Mouse (Mus musculus) lung, postnatal 0 days (tissue): ENCODE data around the gene Casp2. TPM values are rescaled to one million over a fixed set of nuclear protein-coding genes. Genes with fewer than 3 reads are reported as not detected.

Experiments used
- ATAC-seq: fragments of 200-750 bp; cut with Nextera tagmentation; 2 replicates; pipeline ENCODE4 v1.8.0; 2017; ENCODE audit warnings: moderate library complexity
- DNase-seq: peaks from one replicate; pipeline ENCODE4 v3.0.0-alpha.2; 2016; ENCODE audit warnings: low spot score
- H3K27ac ChIP-seq: fragments of 300-500 bp; sonication (generic); 2 replicates; pipeline ENCODE4 v1.5.1; 2014; ENCODE audit warnings: antibody characterized with exemption, mild to moderate bottlenecking, low read length, mixed read lengths
- H3K27me3 ChIP-seq: fragments of 300-500 bp; sonication (generic); replicated peaks from 2 replicates; pipeline ENCODE4 v1.6.1; 2014; ENCODE audit warnings: low read length, mixed read lengths; ENCODE audit not compliant: insufficient read depth
- H3K36me3 ChIP-seq: fragments of 300-500 bp; sonication (generic); 2 replicates; pipeline ENCODE4 v1.6.1; 2014; ENCODE audit warnings: low read length, mixed read lengths; ENCODE audit not compliant: insufficient read depth
- H3K4me1 ChIP-seq: fragments of 300-500 bp; sonication (generic); 2 replicates; pipeline ENCODE4 v1.6.1; 2014; ENCODE audit warnings: antibody characterized with exemption, low read depth, low read length, mixed read lengths; ENCODE audit not compliant: insufficient read depth
- H3K4me2 ChIP-seq: fragments of 300-500 bp; sonication (generic); replicated peaks from 2 replicates; pipeline ENCODE4 v1.6.1; 2014; ENCODE audit warnings: low read depth, mild to moderate bottlenecking, low read length, moderate library complexity, mixed read lengths
- H3K4me3 ChIP-seq: fragments of 300-500 bp; sonication (generic); 2 replicates; pipeline ENCODE4 v1.5.1; 2014; ENCODE audit warnings: low read depth, low read length
- H3K9ac ChIP-seq: fragments of 300-500 bp; sonication (generic); replicated peaks from 2 replicates; pipeline ENCODE4 v1.6.1; 2014; ENCODE audit warnings: low read depth, mild to moderate bottlenecking
- H3K9me3 ChIP-seq: fragments of 300-500 bp; sonication (generic); 2 replicates; pipeline ENCODE4 v1.6.1; 2016; ENCODE audit warnings: low read length, mixed read lengths
- CTCF ChIP-seq: IDR thresholded peaks from 2 replicates; pipeline ENCODE4 v1.5.1; 2016; ENCODE audit warnings: antibody characterized with exemption, mild to moderate bottlenecking
- EP300 ChIP-seq: IDR thresholded peaks from 2 replicates; pipeline ENCODE4 v1.6.1; 2016; ENCODE audit warnings: antibody characterized with exemption, mild to moderate bottlenecking, control low read depth
- WGBS: fragments of 180-500 bp; shearing (Covaris S2); extraction: QIAGEN DNeasy Blood & Tissue Kit; methylation state at CpG from one replicate; pipeline ENCODE4 v1.1.7; 2014; 5-methylcytosine and 5-hydroxymethylcytosine counted together
- polyA plus RNA-seq: library from polyadenylated mRNA; unstranded; fragments of >200 nt; fragmentation: Nextera tagmentation; extraction: Ambion mirVana; gene quantifications from 2 replicates; pipeline ENCODE4 v1.2.1, GENCODE M21; 2015

The Casp2 gene
- polyA plus RNA-seq, 1 experiment from 2014 or later: 29.0 TPM

- no peak for DNase-seq
- no peak overlapping the region for H3K9ac ChIP-seq
These were observed 59.3 kb downstream of the Casp2 start for GRCm38 (mm10) chr6:42324067-42324481.

GRCm38 (mm10) chr6:42324482-42325267 lies 59.9 kb downstream of the Casp2 start, which contains the start of gene Fam131b:
Gene Fam131b (minus strand): TSS chr6:42324643.
- H3K9ac ChIP-seq: no peak within 1 kb of the TSS
- H3K27me3 ChIP-seq: peaks cover 17% of the 10 kb centered on the region; the same call in 1 of the 2 replicates
- no peak within 1 kb of the TSS for H3K27ac ChIP-seq
- TF ChIP-seq EP300 (no peak), CTCF (no peak)
- ATAC-seq: peak; percentile 47
- DNase-seq: no peak
- peak within 1 kb of the TSS; percentile 51 for H3K4me3 ChIP-seq
- H3K4me1 ChIP-seq: peaks cover 6% of the 10 kb centered on the region; the same call in 1 of the 2 replicates
- H3K36me3 ChIP-seq: no peaks in the 10 kb centered on the region
- WGBS: under 1% methylated on average over 21 of the region's 68 CpGs
- no peaks in the 10 kb centered on the region for H3K9me3 ChIP-seq
- peak within 1 kb of the TSS; percentile 89 for H3K4me2 ChIP-seq

More at GRCm38 (mm10) chr6:42324067-42324481, 59.3 kb downstream of the Casp2 start:
- no peaks in the 10 kb centered on the region for H3K9me3 ChIP-seq
- ATAC-seq: peak; percentile 25
- peak overlapping the region; percentile 89 for H3K4me2 ChIP-seq
- WGBS: under 1% methylated on average over 9 of the region's 32 CpGs
- H3K36me3 ChIP-seq: no peaks in the 10 kb centered on the region
- no peak overlapping the region for H3K27ac ChIP-seq
- peaks cover 17% of the 10 kb centered on the region; the same call in 1 of the 2 replicates for H3K27me3 ChIP-seq
- H3K4me3 ChIP-seq: peak overlapping the region; percentile 51
- TF ChIP-seq CTCF: no peak
- TF ChIP-seq EP300: no peak
- peaks cover 6% of the 10 kb centered on the region; the same call in 1 of the 2 replicates for H3K4me1 ChIP-seq

- H3K27ac ChIP-seq: no peak overlapping the region
- ATAC-seq (peak; percentile 27; the same call in 1 of the 2 replicates), DNase-seq (peak; percentile 76)
- H3K4me2 ChIP-seq: peak overlapping the region; percentile 89
- H3K9me3 ChIP-seq: no peaks in the 10 kb centered on the region
- H3K27me3 ChIP-seq: peaks cover 17% of the 10 kb centered on the region; the same call in 1 of the 2 replicates
- TF ChIP-seq EP300 (no peak), CTCF (peak; percentile 85)
- H3K4me1 ChIP-seq: peaks cover 6% of the 10 kb centered on the region; the same call in 1 of the 2 replicates
- peak overlapping the region; percentile 51 for H3K4me3 ChIP-seq
- no peaks in the 10 kb centered on the region for H3K36me3 ChIP-seq
- H3K9ac ChIP-seq: no peak overlapping the region
- 5% methylated on average over 7 of the region's 7 CpGs for WGBS
These were observed 60.5 kb downstream of the Casp2 start for GRCm38 (mm10) chr6:42325268-42325609.

GRCm38 (mm10) chr6:42326509-42326908 lies 61.7 kb downstream of the Casp2 start:
- ATAC-seq: no peak
- H3K9ac ChIP-seq: no peak overlapping the region
- no peak for TF ChIP-seq CTCF
- no peak for TF ChIP-seq EP300
- H3K27ac ChIP-seq: no peak overlapping the region
- no peaks in the 10 kb centered on the region for H3K9me3 ChIP-seq
- H3K27me3 ChIP-seq: peaks cover 17% of the 10 kb centered on the region; the same call in 1 of the 2 replicates
- no peaks in the 10 kb centered on the region for H3K36me3 ChIP-seq
- H3K4me3 ChIP-seq: no peak overlapping the region
- no peak for DNase-seq
- 84% methylated on average over 3 of the region's 3 CpGs for WGBS
- no peak overlapping the region for H3K4me2 ChIP-seq
- H3K4me1 ChIP-seq: peaks cover 6% of the 10 kb centered on the region; the same call in 1 of the 2 replicates

GRCm38 (mm10) chr6:42328757-42329156 lies 64.0 kb downstream of the Casp2 start:
- H3K4me1 ChIP-seq: peaks cover 2% of the 10 kb centered on the region; the same call in 1 of the 2 replicates
- H3K4me3 ChIP-seq: no peak overlapping the region
- ATAC-seq: no peak
- peaks cover 9% of the 10 kb centered on the region; the same call in 1 of the 2 replicates for H3K27me3 ChIP-seq
- no peak overlapping the region for H3K4me2 ChIP-seq
- no peak overlapping the region for H3K9ac ChIP-seq
- H3K36me3 ChIP-seq: no peaks in the 10 kb centered on the region
- DNase-seq: no peak
- TF ChIP-seq EP300 (no peak), CTCF (no peak)
- WGBS: 54% methylated on average over 3 of the region's 3 CpGs
- H3K9me3 ChIP-seq: no peaks in the 10 kb centered on the region
- no peak overlapping the region for H3K27ac ChIP-seq

GRCm38 (mm10) chr6:42330216-42330615 lies 65.4 kb downstream of the Casp2 start:
- 66% methylated on average over 3 of the region's 3 CpGs for WGBS
- H3K27ac ChIP-seq: no peak overlapping the region
- no peak overlapping the region for H3K4me2 ChIP-seq
- ATAC-seq: no peak
- no peaks in the 10 kb centered on the region for H3K9me3 ChIP-seq
- no peak for TF ChIP-seq EP300
- TF ChIP-seq CTCF: no peak
- no peak for DNase-seq
- H3K4me3 ChIP-seq: no peak overlapping the region
- no peak overlapping the region for H3K9ac ChIP-seq
- H3K36me3 ChIP-seq: no peaks in the 10 kb centered on the region
- H3K27me3 ChIP-seq: no peaks in the 10 kb centered on the region
- no peaks in the 10 kb centered on the region for H3K4me1 ChIP-seq
